Mouse (Mus musculus) embryonic fibroblast, embryonic 13.5 days (primary cell): ENCODE measurements around the gene Nusap1.

Source experiments
- CTCF ChIP-seq: IDR thresholded peaks from 2 replicates; pipeline ENCODE4 v1.5.1; 2011; ENCODE audit warnings: mild to moderate bottlenecking, control low read depth, low read length, moderate library complexity, borderline replicate concordance; ENCODE audit not compliant: insufficient read depth
- POLR2A ChIP-seq: IDR thresholded peaks from 2 replicates; pipeline ENCODE4 v1.6.1; 2011; ENCODE audit warnings: low read depth, mild to moderate bottlenecking, control low read depth, low read length, moderate library complexity

GRCm38 (mm10) chr2:119692003-119692701 lies 74.1 kb downstream of the Nusap1 start:
- TF ChIP-seq POLR2A: no peak
- TF ChIP-seq CTCF: no peak
